Mouse (Mus musculus): ENCODE data around the gene Gzmm.

DNA sequence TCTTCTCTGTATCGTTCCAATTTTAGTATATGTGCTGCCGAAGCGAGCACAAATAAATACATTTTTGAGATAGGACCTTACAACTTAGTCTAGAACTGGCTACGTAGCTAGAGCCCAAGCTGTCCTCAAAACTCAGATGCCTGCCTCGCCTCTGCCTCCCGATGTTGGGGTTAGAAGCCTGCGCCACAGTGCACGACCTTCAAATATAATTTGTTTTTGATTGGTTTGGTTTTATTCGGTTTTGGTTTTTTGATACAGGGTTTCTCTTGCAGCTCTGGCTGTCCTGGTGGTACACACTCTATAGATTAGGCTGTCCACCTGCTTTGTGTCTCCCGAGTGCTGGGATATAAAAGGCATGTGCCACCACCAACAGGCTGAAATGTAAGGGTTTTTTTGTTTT lies 14.7 kb downstream of the Gzmm start:
- TF ChIP-seq ZC3H11A (IDR thresholded peaks at IDR 0.05; ENCODE audit: borderline replicate concordance, low read depth, low read length) (no peak), HCFC1 (IDR thresholded peaks at IDR 0.05; ENCODE audit: borderline replicate concordance, insufficient read depth, low read length) (no peak), ZNF384 (IDR thresholded peaks at IDR 0.05; ENCODE audit: low read depth, low read length) (no peak)
